Mouse (Mus musculus): Measurements from ENCODE around the gene Bpifa5. TPM values are rescaled to one million over a fixed set of nuclear protein-coding genes. Genes with fewer than 3 reads are reported as not detected.
"Not testable (repeated sequence)": the region's sequence is repeated elsewhere in the genome, so short reads cannot be mapped to it uniquely, and the experiment has no call there.

Gene Bpifa5
- not detected in 2 replicates for polyA plus RNA-seq (2016; fragmentation: Nextera tagmentation; extraction: Ambion mirVana)

DNA sequence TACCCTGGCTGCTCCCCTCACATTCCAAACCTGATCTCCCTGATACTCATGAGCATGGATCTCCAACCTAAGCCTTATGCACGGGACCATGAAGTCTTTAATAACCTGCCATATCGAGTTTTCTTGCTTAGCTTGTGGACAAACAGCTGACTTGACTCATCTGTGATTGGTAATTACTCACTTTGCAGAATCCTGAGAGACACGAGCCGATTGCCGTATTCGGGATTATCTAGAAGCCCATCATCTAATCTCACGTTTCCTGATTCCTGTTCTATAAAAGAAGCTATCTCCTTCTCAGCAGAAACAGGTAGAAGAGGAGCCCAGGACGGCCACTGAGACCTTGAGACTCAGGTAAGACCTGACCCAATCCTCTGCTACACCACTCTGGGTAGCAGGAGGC, at the start of gene Bpifa5:
Gene Bpifa5 (plus strand): TSS at position 301 of the 400 bp plus-strand sequence.
- H3K4me2 ChIP-seq (replicated peaks) = no peak within 1 kb of the TSS
- 85% methylated on average over 8 of the region's 8 CpGs for WGBS
- H3K36me3 ChIP-seq = no peaks in the 10 kb centered on the region
- H3K9ac ChIP-seq (replicated peaks) = no peak within 1 kb of the TSS
- ATAC-seq (ENCODE audit: low FRiP score, low read depth) = no peak
- no peaks in the 10 kb centered on the region for H3K27me3 ChIP-seq
- no peak within 1 kb of the TSS for H3K4me3 ChIP-seq
- H3K4me1 ChIP-seq = no peaks in the 10 kb centered on the region
- H3K27ac ChIP-seq (replicated peaks) = no peak within 1 kb of the TSS
- peaks cover 4% of the 10 kb centered on the region; the same call in 1 of the 2 replicates for H3K9me3 ChIP-seq

DNA sequence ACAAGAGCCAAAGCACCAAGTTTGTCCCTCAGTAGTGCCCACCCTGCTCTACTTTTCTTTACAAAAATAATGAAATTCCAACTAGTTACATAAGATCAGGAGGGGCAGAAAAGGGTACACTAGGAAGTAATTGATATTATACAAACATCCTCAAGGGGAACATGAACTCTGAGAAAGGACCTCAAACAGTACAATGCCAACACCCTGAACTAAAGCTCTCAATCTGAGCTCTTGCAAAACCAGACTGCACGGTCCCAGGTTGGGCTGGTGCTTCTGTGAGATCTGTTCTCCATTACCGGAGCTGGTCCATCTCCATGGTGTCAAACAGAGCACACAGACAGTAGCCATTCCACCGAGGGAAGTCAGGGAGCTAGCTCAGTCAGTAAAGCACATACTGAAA, 45.0 kb upstream of the Bpifa5 start:
- Histone ChIP-seq H3K9ac (replicated peaks) (no peak overlapping the region), H3K4me1 (no peaks in the 10 kb centered on the region), H3K4me2 (replicated peaks) (no peak overlapping the region), H3K36me3 (no peaks in the 10 kb centered on the region), H3K27ac (replicated peaks) (no peak overlapping the region), H3K27me3 (no peaks in the 10 kb centered on the region), H3K4me3 (no peak overlapping the region), H3K9me3 (no peaks in the 10 kb centered on the region)
- ATAC-seq (ENCODE audit: low FRiP score, low read depth) = no peak
- WGBS = 93% methylated on average over 3 of the region's 3 CpGs

DNA sequence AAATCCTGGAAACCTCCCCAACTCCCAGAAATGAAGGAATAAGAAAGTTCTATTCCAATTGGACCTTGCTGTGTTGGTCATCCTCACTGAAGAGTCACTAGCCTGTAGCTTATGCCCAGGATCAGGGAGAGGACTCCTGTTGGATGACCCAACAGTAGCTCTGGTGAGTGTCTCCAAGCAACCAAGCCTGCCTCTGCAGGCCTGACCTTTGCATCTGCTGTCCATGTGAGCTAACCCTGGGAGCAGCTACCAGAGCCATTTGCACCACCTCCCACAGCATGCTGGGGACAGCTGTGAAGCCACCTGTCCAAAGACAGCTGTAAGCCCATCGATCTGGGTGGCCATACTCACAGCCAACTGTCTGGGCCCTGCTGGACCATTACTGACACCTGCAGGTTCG, 32.3 kb upstream of the Bpifa5 start, which contains the start of gene Bpifa3:
Gene Bpifa3 (plus strand): TSS at position 217 of the 400 bp plus-strand sequence.
- H3K4me1 ChIP-seq = no peaks in the 10 kb centered on the region
- no peaks in the 10 kb centered on the region for H3K27me3 ChIP-seq
- no peak within 1 kb of the TSS for H3K4me2 ChIP-seq (replicated peaks)
- H3K36me3 ChIP-seq = no peaks in the 10 kb centered on the region
- no peak within 1 kb of the TSS for H3K4me3 ChIP-seq
- WGBS = 78% methylated on average over 2 of the region's 2 CpGs
- H3K27ac ChIP-seq (replicated peaks) = no peak within 1 kb of the TSS
- no peak within 1 kb of the TSS for H3K9ac ChIP-seq (replicated peaks)
- H3K9me3 ChIP-seq = no peaks in the 10 kb centered on the region
- ATAC-seq (ENCODE audit: low FRiP score, low read depth) = no peak

DNA sequence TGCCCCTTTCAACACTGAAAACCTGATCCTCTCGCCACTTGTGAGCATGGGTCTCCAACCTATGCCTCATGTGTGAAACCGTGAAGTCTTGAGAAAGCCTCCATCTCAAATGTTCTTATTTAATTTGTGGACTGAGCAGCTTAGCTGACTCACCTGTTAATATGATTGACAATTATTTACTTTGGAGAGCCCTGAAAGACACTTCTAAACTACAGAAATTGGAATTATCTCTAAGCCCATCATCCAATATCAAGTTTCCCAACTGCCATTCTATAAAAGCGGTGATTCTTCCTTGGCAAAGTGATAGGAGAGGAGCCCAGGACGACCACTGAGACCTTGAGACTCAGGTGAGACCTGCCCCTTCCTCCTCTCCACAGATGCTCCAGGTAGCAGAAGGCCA, 19.8 kb upstream of the Bpifa5 start, which contains the start of gene Bpifa1:
Gene Bpifa1 (plus strand): TSS at position 301 of the 400 bp plus-strand sequence.
- H3K4me2 ChIP-seq (replicated peaks) = no peak within 1 kb of the TSS
- H3K27me3 ChIP-seq = no peaks in the 10 kb centered on the region

DNA sequence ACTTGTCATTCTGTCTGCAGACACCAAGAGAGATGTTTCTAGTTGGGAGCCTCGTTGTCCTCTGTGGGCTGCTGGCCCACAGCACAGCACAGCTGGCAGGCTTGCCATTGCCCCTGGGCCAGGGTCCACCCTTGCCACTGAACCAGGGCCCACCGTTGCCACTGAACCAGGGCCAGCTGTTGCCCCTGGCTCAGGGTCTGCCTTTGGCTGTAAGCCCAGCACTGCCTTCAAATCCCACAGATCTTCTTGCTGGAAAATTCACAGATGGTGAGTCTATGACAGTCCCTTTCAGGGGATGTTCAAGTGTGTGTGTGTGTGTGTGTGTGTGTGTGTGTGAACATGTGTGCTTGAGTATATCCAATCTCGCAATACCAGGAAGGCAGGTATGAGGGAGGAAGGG, 18.7 kb upstream of the Bpifa5 start:
- no peak overlapping the region for H3K4me2 ChIP-seq (replicated peaks)
- no peaks in the 10 kb centered on the region for H3K9me3 ChIP-seq
- H3K4me1 ChIP-seq = no peaks in the 10 kb centered on the region
- H3K27me3 ChIP-seq = no peaks in the 10 kb centered on the region
- H3K9ac ChIP-seq (replicated peaks) = no peak overlapping the region
- 87% methylated on average over 3 of the region's 3 CpGs for WGBS
- no peak for ATAC-seq (ENCODE audit: low FRiP score, low read depth)
- no peak overlapping the region for H3K27ac ChIP-seq (replicated peaks)
- H3K36me3 ChIP-seq = no peaks in the 10 kb centered on the region
- H3K4me3 ChIP-seq = no peak overlapping the region

More for the DNA sequence above, 19.8 kb upstream of the Bpifa5 start, which contains the start of gene Bpifa1:
- WGBS = 78% methylated on average over 4 of the region's 4 CpGs
- no peaks in the 10 kb centered on the region for H3K9me3 ChIP-seq
- no peak for ATAC-seq (ENCODE audit: low FRiP score, low read depth)
- no peaks in the 10 kb centered on the region for H3K4me1 ChIP-seq
- H3K4me3 ChIP-seq = no peak within 1 kb of the TSS
- H3K36me3 ChIP-seq = no peaks in the 10 kb centered on the region
- no peak within 1 kb of the TSS for H3K27ac ChIP-seq (replicated peaks)
- no peak within 1 kb of the TSS for H3K9ac ChIP-seq (replicated peaks)

DNA sequence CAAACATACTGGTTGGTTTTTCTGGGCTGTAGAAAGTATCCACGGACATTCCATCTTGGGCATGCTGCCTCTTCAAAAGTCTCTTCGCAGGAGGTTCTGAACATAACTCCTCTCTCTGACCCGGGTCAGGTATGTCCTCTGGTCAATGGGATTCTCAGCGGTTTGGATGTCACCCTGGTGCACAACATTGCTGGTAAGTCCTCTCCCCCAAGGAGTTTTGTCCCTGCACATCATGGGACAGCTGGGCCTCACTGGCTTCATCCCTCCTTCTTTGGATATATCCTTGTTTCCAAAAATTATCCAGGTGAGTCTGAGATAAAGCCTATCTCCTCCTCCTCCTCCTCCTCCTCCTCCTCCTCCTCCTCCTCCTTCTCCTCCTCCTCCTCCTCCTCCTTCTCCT, 14.9 kb upstream of the Bpifa5 start:
- Histone ChIP-seq H3K27me3 (no peaks in the 10 kb centered on the region), H3K36me3 (no peaks in the 10 kb centered on the region), H3K9me3 (no peaks in the 10 kb centered on the region), H3K27ac (replicated peaks) (no peak overlapping the region), H3K4me1 (no peaks in the 10 kb centered on the region), H3K4me3 (no peak overlapping the region), H3K4me2 (replicated peaks) (no peak overlapping the region), H3K9ac (replicated peaks) (no peak overlapping the region)
- no peak for ATAC-seq (ENCODE audit: low FRiP score, low read depth)
- 76% methylated on average over 4 of the region's 4 CpGs for WGBS

DNA sequence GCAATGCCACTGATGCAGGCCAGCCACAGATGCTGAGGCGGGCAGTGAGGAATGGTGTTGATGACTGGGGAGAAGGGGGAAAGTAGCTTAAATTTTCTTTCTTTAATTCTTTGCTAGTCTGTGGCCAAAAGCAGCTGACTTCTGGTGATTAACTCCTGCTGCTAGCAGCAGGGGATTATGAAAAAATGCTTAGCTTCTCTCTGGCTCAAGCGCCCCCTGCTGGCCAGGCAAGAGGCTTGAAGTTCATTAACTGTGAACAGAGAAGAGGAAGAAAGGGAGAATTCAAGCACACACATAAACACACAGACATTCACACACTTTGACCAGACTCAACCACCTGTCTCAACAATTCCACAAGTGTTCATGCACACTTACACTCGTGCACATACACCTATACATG, 4.0 kb upstream of the Bpifa5 start:
- H3K27me3 ChIP-seq = no peaks in the 10 kb centered on the region
- ATAC-seq (ENCODE audit: low FRiP score, low read depth) = no peak
- H3K27ac ChIP-seq (replicated peaks) = no peak overlapping the region
- H3K9me3 ChIP-seq = peaks cover 4% of the 10 kb centered on the region; the same call in 1 of the 2 replicates
- 34% methylated on average over 3 of the region's 3 CpGs for WGBS
- H3K4me2 ChIP-seq (replicated peaks) = no peak overlapping the region
- H3K4me1 ChIP-seq = no peaks in the 10 kb centered on the region
- no peak overlapping the region for H3K9ac ChIP-seq (replicated peaks)
- H3K4me3 ChIP-seq = no peak overlapping the region
- no peaks in the 10 kb centered on the region for H3K36me3 ChIP-seq

DNA sequence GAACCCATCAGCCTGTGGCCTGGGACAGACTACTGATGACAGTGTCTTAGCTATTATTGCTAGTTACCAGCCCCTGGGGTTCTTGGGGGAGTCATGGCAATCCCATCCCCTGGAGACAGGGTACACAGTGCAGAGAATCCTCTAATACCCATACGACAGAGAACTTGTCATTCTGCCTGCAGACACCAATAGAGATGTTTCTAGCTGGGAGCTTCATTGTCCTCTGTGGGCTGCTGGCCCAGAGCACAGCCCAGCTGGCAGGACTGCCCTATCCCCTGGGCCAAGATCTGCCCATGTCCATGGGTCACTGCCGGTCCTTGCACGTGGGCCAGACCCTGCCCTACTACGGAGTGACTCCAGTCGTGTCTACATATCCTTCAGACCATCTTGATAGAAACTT, 899 bp downstream of the Bpifa5 start:
- no peak for ATAC-seq (ENCODE audit: low FRiP score, low read depth)
- Histone ChIP-seq H3K4me3 (no peak overlapping the region), H3K4me2 (replicated peaks) (no peak overlapping the region), H3K27ac (replicated peaks) (no peak overlapping the region), H3K36me3 (no peaks in the 10 kb centered on the region), H3K9ac (replicated peaks) (no peak overlapping the region), H3K9me3 (peaks cover 4% of the 10 kb centered on the region; the same call in 1 of the 2 replicates), H3K4me1 (no peaks in the 10 kb centered on the region), H3K27me3 (no peaks in the 10 kb centered on the region)
- 89% methylated on average over 5 of the region's 5 CpGs for WGBS

DNA sequence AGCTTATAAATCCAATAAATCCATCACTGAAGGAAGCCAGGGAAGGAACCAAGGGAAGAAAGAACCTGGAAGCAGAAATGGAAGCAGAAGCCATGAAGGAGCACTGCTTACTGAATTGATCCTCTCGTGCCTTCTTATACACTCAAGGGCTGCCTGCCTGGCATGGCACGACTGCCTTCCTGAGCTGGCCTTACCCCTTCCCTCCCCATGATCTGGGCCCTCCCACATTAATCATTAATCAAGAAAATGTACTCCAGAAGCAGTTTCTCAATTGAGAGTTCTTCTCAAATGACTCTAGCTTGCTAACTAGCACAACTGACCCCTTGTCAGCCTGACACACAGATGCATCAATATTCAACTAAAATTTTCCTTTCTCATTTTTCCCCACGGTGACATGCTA, 6.8 kb downstream of the Bpifa5 start:
- H3K27ac ChIP-seq (replicated peaks) = no peak overlapping the region
- H3K9ac ChIP-seq (replicated peaks) = no peak overlapping the region
- no peak overlapping the region for H3K4me2 ChIP-seq (replicated peaks)
- H3K36me3 ChIP-seq = no peaks in the 10 kb centered on the region
- ATAC-seq (ENCODE audit: low FRiP score, low read depth) = no peak
- no peaks in the 10 kb centered on the region for H3K4me1 ChIP-seq
- 71% methylated on average over 3 of the region's 3 CpGs for WGBS
- H3K4me3 ChIP-seq = no peak overlapping the region
- no peaks in the 10 kb centered on the region for H3K9me3 ChIP-seq
- H3K27me3 ChIP-seq = no peaks in the 10 kb centered on the region

DNA sequence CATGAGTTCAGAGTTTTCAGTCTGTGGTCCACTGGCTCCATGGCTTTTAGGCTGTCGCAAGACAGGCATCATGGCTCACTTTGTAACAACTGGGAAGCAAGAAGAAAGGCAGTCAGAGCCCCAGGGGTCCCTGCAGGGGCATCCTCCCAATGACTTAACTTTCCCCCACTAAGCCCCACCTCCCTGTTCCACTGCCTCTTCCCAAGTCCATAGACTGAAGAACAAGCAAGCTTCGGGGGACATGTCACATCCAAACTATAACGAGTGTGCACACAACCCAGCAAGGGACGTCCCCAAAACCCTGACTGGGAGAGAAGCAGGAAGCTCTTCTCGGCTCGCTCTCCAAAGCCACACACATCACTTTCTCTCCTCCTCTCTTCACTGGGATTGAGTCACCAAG, 9.2 kb downstream of the Bpifa5 start:
- 64% methylated on average over 6 of the region's 6 CpGs for WGBS
- H3K4me2 ChIP-seq (replicated peaks) = no peak overlapping the region
- H3K36me3 ChIP-seq = no peaks in the 10 kb centered on the region
- H3K9ac ChIP-seq (replicated peaks) = no peak overlapping the region
- H3K27ac ChIP-seq (replicated peaks) = no peak overlapping the region
- no peaks in the 10 kb centered on the region for H3K9me3 ChIP-seq
- H3K4me3 ChIP-seq = no peak overlapping the region
- no peaks in the 10 kb centered on the region for H3K27me3 ChIP-seq
- no peaks in the 10 kb centered on the region for H3K4me1 ChIP-seq
- no peak for ATAC-seq (ENCODE audit: low FRiP score, low read depth)

DNA sequence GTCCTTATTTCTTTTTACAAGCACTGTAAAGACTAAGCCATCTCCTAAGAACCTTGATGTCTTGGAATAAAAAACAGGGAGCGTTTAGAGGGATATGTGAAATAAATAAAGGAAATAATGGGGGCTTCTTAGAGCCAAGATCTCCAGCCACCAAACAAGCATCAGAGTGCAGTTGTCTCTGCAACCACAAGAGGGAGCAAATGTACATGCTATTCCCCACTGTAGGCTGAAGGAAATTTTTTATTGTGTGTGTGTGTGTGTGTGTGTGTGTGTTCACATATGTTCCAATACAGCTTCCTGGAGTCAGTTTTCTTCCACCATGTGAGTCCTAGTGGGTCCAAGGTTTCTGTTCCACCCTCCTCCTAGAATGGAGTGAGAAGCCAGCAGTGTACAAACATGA, 10.9 kb downstream of the Bpifa5 start:
- Histone ChIP-seq H3K4me3 (no peak overlapping the region), H3K36me3 (no peaks in the 10 kb centered on the region), H3K27ac (replicated peaks) (no peak overlapping the region), H3K4me2 (replicated peaks) (no peak overlapping the region), H3K9me3 (no peaks in the 10 kb centered on the region), H3K9ac (replicated peaks) (no peak overlapping the region), H3K4me1 (no peaks in the 10 kb centered on the region), H3K27me3 (no peaks in the 10 kb centered on the region)
- 55% methylated on average over 1 of the region's 1 CpGs for WGBS
- ATAC-seq (ENCODE audit: low FRiP score, low read depth) = no peak

DNA sequence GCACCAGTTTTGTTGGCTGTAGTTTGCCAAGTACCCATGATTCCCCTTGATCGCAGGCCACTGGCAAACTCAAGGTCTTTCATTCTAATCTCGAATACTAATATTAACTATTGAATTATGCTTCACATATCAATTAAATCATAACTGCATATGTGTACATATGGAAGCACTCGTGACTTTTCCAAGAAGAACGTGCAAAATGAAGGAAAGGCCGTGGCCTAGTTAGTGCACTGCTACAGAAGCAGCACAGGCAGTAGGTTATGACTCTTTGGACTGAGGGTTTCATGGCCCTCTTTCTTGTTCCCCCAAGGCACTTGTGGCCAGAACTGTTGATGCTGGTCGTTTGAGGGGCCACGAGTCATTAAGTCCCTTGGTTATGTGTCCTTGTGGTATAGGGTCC, 19.5 kb downstream of the Bpifa5 start:
- H3K4me2 ChIP-seq (replicated peaks); H3K27me3 ChIP-seq; H3K9me3 ChIP-seq; H3K9ac ChIP-seq (replicated peaks); H3K36me3 ChIP-seq; H3K27ac ChIP-seq (replicated peaks); H3K4me1 ChIP-seq; H3K4me3 ChIP-seq; ATAC-seq (ENCODE audit: low FRiP score, low read depth): not testable (repeated sequence)
- 88% methylated on average over 7 of the region's 7 CpGs for WGBS

DNA sequence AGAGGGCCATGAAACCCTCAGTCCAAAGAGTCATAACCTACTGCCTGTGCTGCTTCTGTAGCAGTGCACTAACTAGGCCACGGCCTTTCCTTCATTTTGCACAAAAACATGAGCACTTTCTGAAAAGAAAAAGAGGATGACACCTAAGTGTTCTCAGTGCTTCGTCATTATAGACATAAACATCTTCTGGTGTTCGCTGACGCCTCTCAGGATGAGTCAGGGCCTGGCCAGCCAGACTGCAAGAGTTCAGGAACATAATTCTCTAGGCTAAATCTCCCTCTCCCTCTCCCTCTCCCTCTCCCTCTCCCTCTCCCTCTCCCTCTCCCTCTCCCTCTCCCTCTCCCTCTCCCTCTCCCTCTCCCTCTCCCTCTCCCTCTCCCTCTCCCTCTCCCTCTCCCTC, 20.7 kb downstream of the Bpifa5 start:
- not testable (repeated sequence) for H3K27ac ChIP-seq (replicated peaks); H3K9me3 ChIP-seq; H3K4me1 ChIP-seq; H3K27me3 ChIP-seq; H3K9ac ChIP-seq (replicated peaks); H3K4me3 ChIP-seq; H3K36me3 ChIP-seq; ATAC-seq (ENCODE audit: low FRiP score, low read depth); H3K4me2 ChIP-seq (replicated peaks)
- 85% methylated on average over 4 of the region's 4 CpGs for WGBS

All from midbrain, embryonic 12.5 days (tissue).